Mouse (Mus musculus) spleen, postnatal 36 days (tissue): ENCODE data around the gene Gm8113.
"Not testable (repeated sequence)": the region's sequence is repeated elsewhere in the genome, so short reads cannot be mapped to it uniquely, and the experiment has no call there.

Experiments used
- DNase-seq, 2 experiments: peaks; one replicate each; pipeline ENCODE4 v3.0.0; 2022; ENCODE audit warnings: low spot score in 2 of 2, mixed read lengths in 1 of 2

Gm8113 gene

GRCm38 (mm10) chr14:43924688-43925403, at the start of gene Gm8113:
Gene Gm8113 (plus strand): TSS chr14:43925390.
- peak; percentile 1 to 2 for DNase-seq

- DNase-seq: not testable (repeated sequence)
Measured at GRCm38 (mm10) chr14:43875417-43875816, 49.8 kb upstream of the Gm8113 start, which contains the start of gene Ear1. Gene Ear1 (minus strand): TSS chr14:43875517.

GRCm38 (mm10) chr14:43877789-43878188, 47.4 kb upstream of the Gm8113 start:
- not testable (repeated sequence) for DNase-seq

- DNase-seq: not testable (repeated sequence)
Measured at GRCm38 (mm10) chr14:43879966-43880545, 45.1 kb upstream of the Gm8113 start.

- DNase-seq: not testable (repeated sequence)
Measured at GRCm38 (mm10) chr14:43886235-43886634, 39.0 kb upstream of the Gm8113 start.

- DNase-seq: not testable (repeated sequence)
Measured at GRCm38 (mm10) chr14:43891288-43891687, 33.9 kb upstream of the Gm8113 start.

GRCm38 (mm10) chr14:43895357-43895756, 29.8 kb upstream of the Gm8113 start:
- DNase-seq: not testable (repeated sequence)

GRCm38 (mm10) chr14:43898577-43898976, 26.6 kb upstream of the Gm8113 start:
- not testable (repeated sequence) for DNase-seq

- not testable (repeated sequence) for DNase-seq
Measured at GRCm38 (mm10) chr14:43918214-43918613, 7.0 kb upstream of the Gm8113 start.

GRCm38 (mm10) chr14:43923459-43923858, 1.7 kb upstream of the Gm8113 start, which contains the start of gene Ear10:
Gene Ear10 (minus strand): TSS chr14:43923559.
- DNase-seq: not testable (repeated sequence)

GRCm38 (mm10) chr14:43925404-43925950, 287 bp downstream of the Gm8113 start:
- not testable (repeated sequence) for DNase-seq

- DNase-seq: peak in 1 of 2 experiments; percentile 0
Measured at GRCm38 (mm10) chr14:43932991-43933390, 7.8 kb downstream of the Gm8113 start.

GRCm38 (mm10) chr14:43933399-43933798, 8.2 kb downstream of the Gm8113 start:
- DNase-seq: not testable (repeated sequence)

GRCm38 (mm10) chr14:43953382-43953781, 28.2 kb downstream of the Gm8113 start:
- not testable (repeated sequence) for DNase-seq

- DNase-seq: not testable (repeated sequence)
Measured at GRCm38 (mm10) chr14:43955074-43955473, 29.9 kb downstream of the Gm8113 start.

- not testable (repeated sequence) for DNase-seq
Measured at GRCm38 (mm10) chr14:43956769-43957168, 31.6 kb downstream of the Gm8113 start, which contains the start of gene Ang5. Gene Ang5 (plus strand): TSS chr14:43957069.
